In the genomic region with DNA sequence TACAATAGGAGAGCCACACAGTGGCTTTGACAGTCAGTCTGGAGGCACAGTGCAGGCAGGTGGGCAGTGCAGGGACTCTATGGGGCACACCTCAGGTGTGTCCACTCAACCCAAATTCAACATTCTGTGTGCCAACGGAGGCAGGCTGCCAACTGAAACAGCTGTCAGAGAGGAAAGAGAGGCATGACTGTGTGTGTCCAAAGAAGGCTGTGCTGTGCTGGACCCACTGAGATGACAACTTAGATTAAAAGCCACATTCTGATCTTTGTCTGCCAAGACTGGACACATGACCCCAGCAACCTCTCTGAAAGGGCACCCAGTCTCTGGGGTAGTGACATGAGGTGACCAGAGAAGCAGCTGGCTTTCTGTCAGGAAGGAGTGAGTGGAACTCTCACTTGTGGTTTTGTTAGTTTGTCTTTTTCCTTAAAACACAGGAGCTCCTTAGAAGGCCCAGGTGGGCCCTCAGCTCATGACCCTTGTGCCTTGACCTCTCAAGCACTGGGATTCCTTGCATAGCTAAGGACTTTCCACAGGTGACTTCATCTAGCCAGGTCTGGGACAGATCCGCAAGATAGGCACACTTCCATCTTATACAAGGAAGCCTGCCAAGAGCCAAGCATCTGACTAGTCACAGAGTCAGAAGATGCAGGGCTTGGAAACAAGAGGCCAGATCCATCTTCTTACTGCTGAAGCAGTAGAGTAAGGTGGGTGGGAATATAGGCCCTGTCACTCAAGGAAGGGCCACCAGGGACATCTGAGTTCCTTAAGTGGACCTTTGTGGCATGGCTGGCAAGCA, we compare ENCODE assay signal across 15 mouse cellular contexts. TPM values are rescaled to one million over a fixed set of nuclear protein-coding genes. Genes with fewer than 3 reads are reported as not detected.
A peak's percentile ranks its signal among the peaks of the same experiment; 100 is the strongest.
DNase-seq lines count a peak whose midpoint lies in the region; ATAC-seq and TF ChIP-seq lines count a peak whose summit lies in the region.
"Had no signal": no experiment of that assay in that cellular context is flagged by ENCODE, and none has a peak within 500 bp of the region (broad histone marks: within the 10 kb centered on the region; RNA-seq: fewer than 3 reads in every experiment).

No protein-coding gene starts in this region.

- no peak overlapping the region for H3K4me2 ChIP-seq in forebrain, embryonic 15.5 days (replicated peaks)
- H3K4me2 ChIP-seq in myocyte (ENCODE audit: low read depth) = peak overlapping the region; percentile 30
- H3K4me2 ChIP-seq: embryonic facial prominence, embryonic 13.5 days; heart, embryonic 11.5 days; lung, embryonic 14.5 days; midbrain, embryonic 15.5 days had no signal

- intact Hi-C loops in gastrocnemius, postnatal 14 days (cut with DNase I; ENCODE audit: low total_unique reads) = no loop called here
- intact Hi-C loops in heart, adult 2 months (cut with DNase I) = no loop called here

- H3K36me3 ChIP-seq in forebrain, embryonic 15.5 days = no peaks in the 10 kb centered on the region
- H3K36me3 ChIP-seq in myocyte (ENCODE audit: control insufficient read depth, insufficient read depth) = no peaks in the 10 kb centered on the region
- no peaks in the 10 kb centered on the region for H3K36me3 ChIP-seq in heart, adult 2 months (ENCODE audit: control insufficient read depth, insufficient read depth, low read length)
- H3K36me3 ChIP-seq: midbrain, embryonic 15.5 days had no signal

- H3K79me2 ChIP-seq in myocyte (ENCODE audit: control insufficient read depth, insufficient read depth) = peaks cover 10% of the 10 kb centered on the region
- peaks cover 7% of the 10 kb centered on the region for H3K79me2 ChIP-seq in heart, adult 2 months (replicated peaks; ENCODE audit: control insufficient read depth, insufficient read depth, low read length)

- H3K27ac ChIP-seq in layer of hippocampus, adult 2 months = peak overlapping the region; percentile 65; the same call in 1 of the 2 replicates
- H3K27ac ChIP-seq in forebrain, embryonic 15.5 days (replicated peaks) = peak overlapping the region; percentile 75
- no peak overlapping the region for H3K27ac ChIP-seq in heart, adult 2 months
- H3K27ac ChIP-seq: embryonic facial prominence, embryonic 13.5 days; midbrain, embryonic 15.5 days had no signal

- 84% methylated on average over 2 of the region's 2 CpGs for WGBS in forebrain, embryonic 15.5 days
- WGBS in heart, adult 2 months = 68% methylated on average over 2 of the region's 2 CpGs

- H3K9ac ChIP-seq in forebrain, embryonic 15.5 days (replicated peaks) = no peak overlapping the region
- H3K9ac ChIP-seq in heart, adult 2 months (ENCODE audit: low read depth, low read length) = no peak overlapping the region
- H3K9ac ChIP-seq: embryonic facial prominence, embryonic 13.5 days; lung, embryonic 14.5 days; midbrain, embryonic 15.5 days had no signal

- DNase-seq in gastrocnemius, adult 18-20 months (ENCODE audit: low spot score) = peak; percentile 44
- no peak for DNase-seq in gastrocnemius, postnatal 14 days
- no peak for DNase-seq in layer of hippocampus, adult 2 months (ENCODE audit: low spot score in 2 of 2)
- DNase-seq in layer of hippocampus, adult 8-10 months (ENCODE audit: low spot score in 2 of 2) = no peak
- DNase-seq in heart, adult 2 months = no peak
- DNase-seq: adrenal gland, adult 2 months; lung, embryonic 14.5 days; thymus, adult 2 months had no signal

- no peak for ATAC-seq in forebrain, embryonic 15.5 days (replicated peaks)
- ATAC-seq: Patski had no signal

- no peak overlapping the region for H3ac ChIP-seq in myocyte (ENCODE audit: control insufficient read depth, insufficient read length)

- H3K9me3 ChIP-seq in forebrain, embryonic 15.5 days = no peaks in the 10 kb centered on the region
- H3K9me3 ChIP-seq: embryonic facial prominence, embryonic 13.5 days; midbrain, embryonic 15.5 days had no signal

- TF ChIP-seq POLR2A in myocyte (IDR thresholded peaks at IDR 0.05; ENCODE audit: insufficient read length, low read depth) = no peak
- TF ChIP-seq POLR2A in heart, adult 2 months (IDR thresholded peaks at IDR 0.05; ENCODE audit: insufficient read depth, low read depth, low read length) = no peak

- TF ChIP-seq CTCF in layer of hippocampus, adult 2 months (conservative IDR thresholded peaks at IDR 0.05) = no peak
- TF ChIP-seq CTCF in heart, adult 2 months (IDR thresholded peaks at IDR 0.05) = no peak

- no peaks in the 10 kb centered on the region for H3K27me3 ChIP-seq in forebrain, embryonic 15.5 days
- H3K27me3 ChIP-seq in myocyte (ENCODE audit: control insufficient read depth, insufficient read depth, insufficient read length) = no peaks in the 10 kb centered on the region
- H3K27me3 ChIP-seq in heart, adult 2 months (ENCODE audit: control insufficient read depth, insufficient read depth, low read length) = no peaks in the 10 kb centered on the region
- H3K27me3 ChIP-seq: embryonic facial prominence, embryonic 13.5 days; midbrain, embryonic 15.5 days; Patski had no signal

- TF ChIP-seq EP300 in heart, adult 2 months (IDR thresholded peaks at IDR 0.05; ENCODE audit: insufficient read depth, low read depth, low read length) = no peak

- H3K4me1 ChIP-seq in forebrain, embryonic 15.5 days = peaks cover 27% of the 10 kb centered on the region
- H3K4me1 ChIP-seq in heart, adult 2 months (ENCODE audit: control insufficient read depth, insufficient read depth, low read length) = peaks cover 16% of the 10 kb centered on the region

- no peak overlapping the region for H3K4me3 ChIP-seq in layer of hippocampus, adult 2 months
- no peak overlapping the region for H3K4me3 ChIP-seq in forebrain, embryonic 15.5 days
- H3K4me3 ChIP-seq in myocyte = no peak overlapping the region
- H3K4me3 ChIP-seq in heart, adult 2 months = no peak overlapping the region
- H3K4me3 ChIP-seq: embryonic facial prominence, embryonic 13.5 days; midbrain, embryonic 15.5 days had no signal

TF ChIP-seq in myocyte, 11 proteins besides CTCF, POLR2A, EP300 and RAD21:
- TF ChIP-seq MYOG (IDR thresholded peaks at IDR 0.05; ENCODE audit: control insufficient read depth in 1 of 3, insufficient read depth in 1 of 3, insufficient read length in 2 of 3, low read depth in 2 of 3) (peak in 1 of 3 experiments; percentile 68), REST (IDR thresholded peaks at IDR 0.05; ENCODE audit: insufficient read depth, insufficient read length) (no peak), TCF12 (IDR thresholded peaks at IDR 0.05; ENCODE audit: insufficient read depth, poor library complexity, severe bottlenecking) (no peak), MYOD1 (IDR thresholded peaks at IDR 0.05; ENCODE audit: control insufficient read depth in 1 of 3, insufficient read length in 2 of 3, low read depth in 2 of 3) (peak in 1 of 3 experiments; percentile 61), TCF3 (IDR thresholded peaks at IDR 0.05; ENCODE audit: insufficient read length, low read depth) (no peak), MAX (IDR thresholded peaks at IDR 0.05; ENCODE audit: low read depth) (no peak), POLR2AphosphoS2 (IDR thresholded peaks at IDR 0.05; ENCODE audit: insufficient read length, low read depth) (no peak), SRF (IDR thresholded peaks at IDR 0.05; ENCODE audit: control insufficient read depth, insufficient read length, low read depth) (no peak)

RNA-seq across cellular contexts. Expression of a gene that starts 21.9 kb away (rescaled TPM):
- 10 to 100 TPM; 43.4 to 47.5 TPM for total RNA-seq in gastrocnemius, adult 18-20 months (2021)
- 10 to 100 TPM; 34.4 to 34.5 TPM for total RNA-seq in gastrocnemius, postnatal 14 days (2021)
- total RNA-seq in layer of hippocampus, adult 2 months (2021) = 100 to 1,000 TPM; 116 to 118 TPM
- total RNA-seq in layer of hippocampus, adult 8-10 months (2022) = 100 to 1,000 TPM in 2 of 4 experiments, 10 to 100 TPM in 2; 97.7 to 120 (median 108) TPM
- 37.8 and 40.5 TPM in 2 replicates for polyA plus RNA-seq in forebrain, embryonic 15.5 days (2015; fragmentation: Nextera tagmentation; extraction: Ambion mirVana)
- polyA plus RNA-seq in myocyte (2012; fragmentation: generic; extraction: Trizol) = 48.4 TPM
- total RNA-seq in heart, adult 2 months (2021) = 10 to 100 TPM; 58.0 to 69.5 TPM
- polyA plus RNA-seq in heart, adult 2 months (2012; rRNA removed) = 56.0 and 66.4 TPM in 2 replicates

RNA-seq across cellular contexts. Expression of a gene that starts 23.3 kb away (rescaled TPM):
- total RNA-seq in gastrocnemius, adult 18-20 months (2021) = not detected
- not detected for total RNA-seq in gastrocnemius, postnatal 14 days (2021)
- total RNA-seq in layer of hippocampus, adult 2 months (2021) = under 1 TPM; 0.38 to 0.71 TPM
- total RNA-seq in layer of hippocampus, adult 8-10 months (2022) = under 1 TPM; 0.39 to 0.86 (median 0.77) TPM
- polyA plus RNA-seq in forebrain, embryonic 15.5 days (2015; fragmentation: Nextera tagmentation; extraction: Ambion mirVana) = 0.66 and 0.75 TPM in 2 replicates
- 0.06 TPM for polyA plus RNA-seq in myocyte (2012; fragmentation: generic; extraction: Trizol)
- not detected for total RNA-seq in heart, adult 2 months (2021)
- polyA plus RNA-seq in heart, adult 2 months (2012; rRNA removed) = 0.06 TPM in 1 of 2 replicates, not detected in the other
- total RNA-seq: hematopoietic stem cell, adult 5-6 weeks had no signal
- polyA plus RNA-seq: heart, embryonic 11.5 days had no signal

RNA-seq across cellular contexts. Expression of a gene that starts 32.8 kb away (rescaled TPM):
- 1 to 10 TPM; 9.0 to 9.4 TPM for total RNA-seq in gastrocnemius, adult 18-20 months (2021)
- 10 to 100 TPM; 19.9 to 20.0 TPM for total RNA-seq in gastrocnemius, postnatal 14 days (2021)
- 10 to 100 TPM; 17.2 to 20.7 TPM for total RNA-seq in layer of hippocampus, adult 2 months (2021)
- total RNA-seq in layer of hippocampus, adult 8-10 months (2022) = 10 to 100 TPM; 17.1 to 25.2 (median 21.6) TPM
- polyA plus RNA-seq in forebrain, embryonic 15.5 days (2015; fragmentation: Nextera tagmentation; extraction: Ambion mirVana) = 35.3 and 43.0 TPM in 2 replicates
- 57.3 TPM for polyA plus RNA-seq in myocyte (2012; fragmentation: generic; extraction: Trizol)
- total RNA-seq in heart, adult 2 months (2021) = 10 to 100 TPM; 32.2 to 33.5 TPM
- polyA plus RNA-seq in heart, adult 2 months (2012; rRNA removed) = 32.9 and 45.0 TPM in 2 replicates

RNA-seq across cellular contexts. Expression of a gene that starts 32.8 kb away (rescaled TPM):
- total RNA-seq in gastrocnemius, adult 18-20 months (2021) = 1 to 10 TPM; 1.9 to 2.2 TPM
- 1 to 10 TPM; 1.7 to 2.1 TPM for total RNA-seq in gastrocnemius, postnatal 14 days (2021)
- total RNA-seq in layer of hippocampus, adult 2 months (2021) = 1 to 10 TPM; 6.0 to 6.9 TPM
- 1 to 10 TPM; 4.7 to 6.7 (median 5.9) TPM for total RNA-seq in layer of hippocampus, adult 8-10 months (2022)
- polyA plus RNA-seq in forebrain, embryonic 15.5 days (2015; fragmentation: Nextera tagmentation; extraction: Ambion mirVana) = 4.9 and 5.4 TPM in 2 replicates
- polyA plus RNA-seq in myocyte (2012; fragmentation: generic; extraction: Trizol) = 7.8 TPM
- total RNA-seq in heart, adult 2 months (2021) = 1 to 10 TPM; 2.2 to 2.5 TPM
- polyA plus RNA-seq in heart, adult 2 months (2012; rRNA removed) = 3.9 and 5.4 TPM in 2 replicates

RNA-seq across cellular contexts. Expression of a gene that starts 36.1 kb away (rescaled TPM):
- under 1 TPM; 0.43 to 0.71 TPM for total RNA-seq in gastrocnemius, adult 18-20 months (2021)
- total RNA-seq in gastrocnemius, postnatal 14 days (2021) = under 1 TPM in 1 of 2 experiments, not detected in 1; 0.27 TPM
- total RNA-seq in layer of hippocampus, adult 2 months (2021) = under 1 TPM; 0.81 to 0.95 TPM
- 1 to 10 TPM in 2 of 4 experiments, under 1 TPM in 2; 0.90 to 1.3 (median 1.0) TPM for total RNA-seq in layer of hippocampus, adult 8-10 months (2022)
- polyA plus RNA-seq in forebrain, embryonic 15.5 days (2015; fragmentation: Nextera tagmentation; extraction: Ambion mirVana) = 0.19 and 0.57 TPM in 2 replicates
- 1.5 TPM for polyA plus RNA-seq in myocyte (2012; fragmentation: generic; extraction: Trizol)
- under 1 TPM; 0.42 to 0.43 TPM for total RNA-seq in heart, adult 2 months (2021)
- polyA plus RNA-seq in heart, adult 2 months (2012; rRNA removed) = 0.82 and 1.0 TPM in 2 replicates
